Mouse (Mus musculus) liver, adult 2 months (tissue): ENCODE results near the gene Gm12355. TPM values are rescaled to one million over a fixed set of nuclear protein-coding genes. Genes with fewer than 3 reads are reported as not detected.

ENCODE experiments used
- DNase-seq: peaks from one replicate; pipeline ENCODE4 v3.0.0-alpha.2; 2011; ENCODE audit warnings: low read depth, low spot score; ENCODE audit errors: extremely low read depth
- H3K27ac ChIP-seq: fragments of 200-500 bp; replicated peaks from 2 replicates; pipeline ENCODE4 v1.5.1; 2012; ENCODE audit warnings: low read depth, mild to moderate bottlenecking, control low read depth, inconsistent platforms, low read length; ENCODE audit not compliant: insufficient read depth
- H3K27me3 ChIP-seq: fragments of 200-500 bp; 2 replicates; pipeline ENCODE4 v1.6.1; 2012; ENCODE audit warnings: mild to moderate bottlenecking, moderate library complexity, low read length, inconsistent platforms; ENCODE audit not compliant: control insufficient read depth, insufficient read depth
- H3K36me3 ChIP-seq: fragments of 200-500 bp; 2 replicates; pipeline ENCODE4 v1.6.1; 2012; ENCODE audit warnings: low read length, inconsistent platforms; ENCODE audit not compliant: control insufficient read depth, insufficient read depth
- H3K4me1 ChIP-seq: fragments of 200-500 bp; 2 replicates; pipeline ENCODE4 v1.6.1; 2011; ENCODE audit warnings: low read length; ENCODE audit not compliant: control insufficient read depth, insufficient read depth
- H3K4me3 ChIP-seq: fragments of 200-500 bp; 2 replicates; pipeline ENCODE4 v1.5.1; 2011; ENCODE audit warnings: low read depth, mild to moderate bottlenecking, control low read depth, low read length, moderate library complexity; ENCODE audit not compliant: insufficient read depth
- H3K79me2 ChIP-seq: fragments of 200-500 bp; 2 replicates; pipeline ENCODE4 v1.6.1; 2012; ENCODE audit warnings: inconsistent platforms, mild to moderate bottlenecking, low read length, moderate library complexity; ENCODE audit not compliant: control insufficient read depth, insufficient read depth
- H3K9ac ChIP-seq: fragments of 200-500 bp; 2 replicates; pipeline ENCODE4 v1.6.1; 2012; ENCODE audit warnings: low read depth, mild to moderate bottlenecking, control low read depth, inconsistent platforms, low read length
- CTCF ChIP-seq: fragments of 200-500 bp; IDR thresholded peaks from 2 replicates; pipeline ENCODE4 v1.5.1; 2011; ENCODE audit warnings: low read depth, low read length, control low read depth
- POLR2A ChIP-seq: fragments of 200-500 bp; IDR thresholded peaks from 2 replicates; pipeline ENCODE4 v1.6.1; 2011; ENCODE audit warnings: low read length, control low read depth; ENCODE audit not compliant: insufficient read depth; ENCODE audit errors: extremely low read depth
- WGBS: fragments of 180-500 bp; shearing (Covaris S2); methylation state at CpG from one replicate; pipeline ENCODE4 v1.1.7; 2018; 5-methylcytosine and 5-hydroxymethylcytosine counted together
- polyA plus RNA-seq: library from polyadenylated mRNA; depleted of rRNA; stranded (reverse); fragments of >200 nt; gene quantifications from 2 replicates; pipeline ENCODE4 v1.2.3, GENCODE M21; 2012
- total RNA-seq: library from RNA; depleted of rRNA; stranded (reverse); fragments of >200 nt; gene quantifications from 2 replicates; pipeline ENCODE4 v1.2.3, GENCODE M21; 2014

The Gm12355 gene
- total and polyA plus RNA-seq, 2 experiments = not detected

DNA sequence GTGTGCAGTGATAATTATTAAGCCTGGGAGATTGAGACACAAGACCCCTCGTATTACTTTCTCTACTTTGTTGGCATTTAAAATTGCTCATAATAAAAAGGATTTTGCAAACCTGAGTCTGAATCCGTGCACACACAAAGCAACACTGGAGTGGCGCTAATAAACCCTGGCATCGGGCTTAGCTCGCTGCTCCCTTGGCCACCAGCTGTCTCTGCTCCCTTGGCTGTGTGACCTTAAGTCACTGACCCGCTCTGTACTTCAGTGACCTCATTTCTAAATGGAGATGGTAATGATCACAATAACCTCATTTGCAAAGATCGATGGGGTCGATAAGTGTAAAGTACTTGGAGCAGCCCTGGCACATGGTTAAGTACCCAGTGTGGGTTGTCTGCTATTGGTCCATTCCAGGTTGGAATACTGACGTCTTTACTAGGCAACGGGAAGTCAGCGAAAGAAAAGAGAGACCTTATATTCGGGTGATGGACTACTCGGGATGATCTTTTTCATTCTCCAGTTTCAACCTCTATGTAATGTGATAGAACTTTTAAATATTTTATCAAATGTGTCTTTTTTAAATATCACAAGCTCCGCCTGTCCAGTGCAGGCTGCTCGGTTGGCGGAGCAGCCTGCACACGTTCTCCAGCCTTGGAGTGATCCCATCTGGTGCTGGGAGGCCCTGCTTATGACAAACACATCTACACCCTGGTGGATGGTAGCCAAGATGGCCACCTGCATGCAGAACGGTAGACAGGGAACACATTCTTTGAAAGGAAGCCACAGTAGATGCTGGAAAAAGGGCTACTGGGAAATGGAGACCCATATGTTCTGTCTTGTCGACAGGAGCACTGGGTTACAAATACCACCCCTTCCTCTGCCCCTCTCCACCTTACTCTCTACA, 34.7 kb downstream of the Gm12355 start:
- H3K27ac ChIP-seq = no peak overlapping the region
- H3K4me1 ChIP-seq = peaks cover 17% of the 10 kb centered on the region
- H3K36me3 ChIP-seq = no peaks in the 10 kb centered on the region
- H3K9ac ChIP-seq = no peak overlapping the region
- DNase-seq = peak; percentile 100
- TF ChIP-seq CTCF (no peak), POLR2A (no peak)
- H3K27me3 ChIP-seq = no peaks in the 10 kb centered on the region
- H3K79me2 ChIP-seq = no peaks in the 10 kb centered on the region; the same call in 1 of the 2 replicates
- no peak overlapping the region for H3K4me3 ChIP-seq
- WGBS = 21% methylated on average over 19 of the region's 19 CpGs

GRCm38 (mm10) chr11:98589306-98589705, 36.2 kb downstream of the Gm12355 start:
- DNase-seq = peak; percentile 53
- Histone ChIP-seq H3K4me1 (peaks cover 27% of the 10 kb centered on the region), H3K36me3 (no peaks in the 10 kb centered on the region), H3K27me3 (no peaks in the 10 kb centered on the region), H3K4me3 (no peak overlapping the region), H3K27ac (peak overlapping the region; percentile 54), H3K9ac (no peak overlapping the region), H3K79me2 (peaks cover 13% of the 10 kb centered on the region)
- TF ChIP-seq CTCF = no peak
- no peak for TF ChIP-seq POLR2A
- 22% methylated on average over 8 of the region's 8 CpGs for WGBS

DNA sequence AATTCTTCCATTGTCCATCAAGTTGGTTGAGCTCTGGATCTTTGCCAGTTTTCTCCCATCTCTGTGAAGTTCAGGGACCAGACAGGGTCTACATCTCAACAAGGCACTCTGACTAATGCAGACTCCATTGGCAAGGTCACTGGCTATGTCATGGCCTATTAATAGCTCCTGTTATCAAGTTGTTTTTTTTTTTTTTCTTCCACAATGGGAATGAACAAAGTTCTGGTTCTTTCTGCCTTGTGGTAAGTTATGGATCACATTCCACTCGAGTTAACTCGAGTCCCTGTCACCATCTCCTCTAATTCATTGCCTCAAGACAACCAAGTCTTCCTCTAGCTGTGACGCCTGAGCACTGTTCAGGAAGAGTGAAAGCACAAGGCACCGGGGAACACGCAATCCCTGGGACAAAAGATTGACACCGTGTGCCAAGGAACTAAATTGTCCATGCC, 36.6 kb downstream of the Gm12355 start:
- 13% methylated on average over 6 of the region's 6 CpGs for WGBS
- no peaks in the 10 kb centered on the region for H3K27me3 ChIP-seq
- peaks cover 16% of the 10 kb centered on the region for H3K79me2 ChIP-seq
- no peak overlapping the region for H3K4me3 ChIP-seq
- H3K27ac ChIP-seq = peak overlapping the region; percentile 56
- H3K9ac ChIP-seq = no peak overlapping the region
- H3K36me3 ChIP-seq = no peaks in the 10 kb centered on the region
- peak; percentile 75 for DNase-seq
- H3K4me1 ChIP-seq = peaks cover 32% of the 10 kb centered on the region
- TF ChIP-seq CTCF (no peak), POLR2A (no peak)

GRCm38 (mm10) chr11:98587684-98588546, 37.5 kb downstream of the Gm12355 start:
- H3K79me2 ChIP-seq = peaks cover 16% of the 10 kb centered on the region
- H3K36me3 ChIP-seq = peaks cover 6% of the 10 kb centered on the region; the same call in 1 of the 2 replicates
- no peaks in the 10 kb centered on the region for H3K27me3 ChIP-seq
- TF ChIP-seq POLR2A (no peak), CTCF (no peak)
- peak overlapping the region; percentile 26 for H3K9ac ChIP-seq
- H3K4me1 ChIP-seq = peaks cover 34% of the 10 kb centered on the region
- WGBS = 14% methylated on average over 20 of the region's 20 CpGs
- peak overlapping the region; percentile 24 for H3K4me3 ChIP-seq
- peak; percentile 77 for DNase-seq
- peak overlapping the region; percentile 56 for H3K27ac ChIP-seq

DNA sequence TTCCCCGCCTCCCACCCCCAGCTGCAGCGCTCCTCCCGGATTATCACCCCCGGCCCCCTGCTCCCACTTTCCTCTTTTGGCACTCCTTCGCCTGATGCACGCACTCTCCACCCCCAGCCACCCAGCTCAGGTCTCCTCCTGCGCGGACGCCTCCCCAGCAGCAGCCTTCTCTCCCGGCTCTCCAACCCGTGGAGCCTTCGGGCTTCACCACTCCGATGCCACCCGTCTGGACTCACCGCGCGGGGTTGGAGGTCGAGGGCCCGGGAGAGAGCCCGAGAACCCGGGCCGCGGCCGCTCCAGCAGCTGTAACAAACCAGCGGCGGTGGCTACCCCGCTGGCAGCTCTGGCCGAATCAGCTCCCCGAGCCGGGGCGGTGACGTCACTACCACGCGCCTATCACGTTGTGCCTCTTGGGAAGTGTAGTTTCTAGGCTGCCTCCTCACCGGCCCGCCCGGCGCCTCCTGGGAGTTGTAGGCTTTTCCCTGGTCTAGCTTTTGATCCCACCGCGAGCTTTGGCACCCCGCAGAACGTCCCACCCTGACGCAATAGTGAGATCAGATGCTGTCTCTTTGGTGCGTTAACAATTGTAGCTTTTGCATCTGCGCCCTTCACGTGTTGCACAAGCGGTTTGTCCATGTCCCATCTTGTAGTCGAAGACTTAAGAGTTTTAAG, 38.4 kb downstream of the Gm12355 start, which contains the start of gene Ormdl3:
Ormdl3 (minus strand) TSS at position 477 of the 672 bp plus-strand sequence.
- peak; percentile 89 for DNase-seq
- peaks cover 11% of the 10 kb centered on the region; the same call in 1 of the 2 replicates for H3K36me3 ChIP-seq
- peaks cover 40% of the 10 kb centered on the region for H3K4me1 ChIP-seq
- no peak for TF ChIP-seq CTCF
- peak; percentile 93 for TF ChIP-seq POLR2A
- H3K79me2 ChIP-seq = peaks cover 16% of the 10 kb centered on the region
- peak within 1 kb of the TSS; percentile 91 for H3K9ac ChIP-seq
- WGBS = under 1% methylated on average over 48 of the region's 49 CpGs
- H3K27me3 ChIP-seq = no peaks in the 10 kb centered on the region
- H3K27ac ChIP-seq = peak within 1 kb of the TSS; percentile 71
- peak within 1 kb of the TSS; percentile 85 for H3K4me3 ChIP-seq
